Comparison of ENCODE assay signal across 15 mouse cellular contexts in genomic region chr4:137902873-137903272, GRCm38 (mm10).
"Had no signal": no experiment of that assay in that cellular context is flagged by ENCODE, and none has a peak within 500 bp of the region (broad histone marks: within the 10 kb centered on the region; RNA-seq: fewer than 3 reads in every experiment).

No protein-coding gene starts in this region.

- H3K4me3 ChIP-seq: liver, embryonic 13.5 days; lung, embryonic 15.5 days; megakaryocyte, embryonic 14.5 days; midbrain, embryonic 13.5 days; myocyte; neural tube, embryonic 12.5 days had no signal

- H3K9me3 ChIP-seq: liver, embryonic 13.5 days; lung, embryonic 15.5 days; megakaryocyte, embryonic 14.5 days; midbrain, embryonic 13.5 days; neural tube, embryonic 12.5 days had no signal

- H3K9ac ChIP-seq: liver, embryonic 13.5 days; liver, postnatal 0 days; lung, embryonic 15.5 days; midbrain, embryonic 13.5 days; neural tube, embryonic 12.5 days had no signal

- DNase-seq: kidney, adult 11 months; kidney, postnatal 14 days; left cerebral cortex, postnatal 4 days; liver, embryonic 13.5 days; liver, postnatal 0 days; lung, postnatal 14 days; right cerebral cortex, postnatal 4 days; spleen, adult 18-20 months; thymus, postnatal 36 days had no signal

- H3K36me3 ChIP-seq: liver, embryonic 13.5 days; lung, embryonic 15.5 days; midbrain, embryonic 13.5 days; neural tube, embryonic 12.5 days had no signal

- H3K27ac ChIP-seq: liver, embryonic 13.5 days; lung, embryonic 15.5 days; macrophage; midbrain, embryonic 13.5 days; neural tube, embryonic 12.5 days had no signal

- H3K4me2 ChIP-seq: liver, embryonic 13.5 days; lung, embryonic 15.5 days; midbrain, embryonic 13.5 days; neural tube, embryonic 12.5 days had no signal

- ATAC-seq: liver, postnatal 0 days; midbrain, embryonic 13.5 days had no signal

- H3K27me3 ChIP-seq: liver, embryonic 13.5 days; neural tube, embryonic 12.5 days had no signal
